ENCODE assay signal across 8 mouse cellular contexts in the genomic region with DNA sequence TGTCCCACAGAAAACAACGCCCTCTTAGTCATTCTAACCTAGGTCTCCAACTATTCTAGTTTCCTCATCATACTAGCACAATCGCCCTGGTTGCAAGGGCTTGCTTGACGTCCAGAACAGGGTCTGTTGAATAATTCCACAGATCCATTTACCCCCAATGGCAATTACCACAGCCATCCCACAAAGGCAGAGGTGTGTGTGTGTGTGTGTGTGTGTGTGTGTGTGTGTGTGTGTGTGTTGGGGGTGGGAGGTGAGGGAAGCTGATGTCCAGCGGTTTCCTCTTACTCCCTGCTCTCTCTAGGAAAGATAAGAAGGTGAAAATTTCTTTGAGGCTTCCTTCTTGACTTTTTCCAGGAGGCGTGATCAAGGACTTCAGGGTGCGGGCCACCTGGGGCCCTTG. TPM values are rescaled to one million over a fixed set of nuclear protein-coding genes. Genes with fewer than 3 reads are reported as not detected.
DNase-seq lines count a peak whose midpoint lies in the region; ATAC-seq lines count a peak whose summit lies in the region.

No protein-coding gene starts in this region.

- no peak overlapping the region for H3K27ac ChIP-seq in kidney, embryonic 14.5 days (ENCODE audit: low read depth, low read length)
- H3K27ac ChIP-seq in embryonic facial prominence, embryonic 10.5 days (replicated peaks), result peak overlapping the region; percentile 80
- no peak overlapping the region for H3K27ac ChIP-seq in hindbrain, embryonic 15.5 days (replicated peaks)
- no peak overlapping the region for H3K27ac ChIP-seq in midbrain, embryonic 14.5 days (replicated peaks; ENCODE audit: low read depth, low read length)

- no peaks in the 10 kb centered on the region for H3K27me3 ChIP-seq in kidney, embryonic 14.5 days (ENCODE audit: control insufficient read depth, insufficient read depth, low read length)
- peaks cover 49% of the 10 kb centered on the region for H3K27me3 ChIP-seq in embryonic facial prominence, embryonic 10.5 days (replicated peaks; ENCODE audit: low read depth, poor library complexity, severe bottlenecking)
- H3K27me3 ChIP-seq in hindbrain, embryonic 15.5 days, result peaks cover 5% of the 10 kb centered on the region
- H3K27me3 ChIP-seq in midbrain, embryonic 14.5 days (ENCODE audit: control insufficient read depth, insufficient read depth, low read length), result peaks cover 14% of the 10 kb centered on the region; the same call in 1 of the 2 replicates

- H3K4me3 ChIP-seq in kidney, embryonic 14.5 days (ENCODE audit: low read length), result peak overlapping the region; percentile 62
- peak overlapping the region; percentile 64 for H3K4me3 ChIP-seq in embryonic facial prominence, embryonic 10.5 days
- peak overlapping the region; percentile 45 for H3K4me3 ChIP-seq in hindbrain, embryonic 15.5 days
- peak overlapping the region; percentile 49 for H3K4me3 ChIP-seq in midbrain, embryonic 14.5 days (replicated peaks; ENCODE audit: low read depth, low read length)

- H3K9ac ChIP-seq in kidney, embryonic 14.5 days (ENCODE audit: low read depth, low read length), result peak overlapping the region; percentile 68; the same call in 1 of the 2 replicates
- peak overlapping the region; percentile 59 for H3K9ac ChIP-seq in hindbrain, embryonic 15.5 days
- peak overlapping the region; percentile 63 for H3K9ac ChIP-seq in midbrain, embryonic 14.5 days (replicated peaks; ENCODE audit: low read length)

- H3K9me3 ChIP-seq in kidney, embryonic 14.5 days (ENCODE audit: control insufficient read depth, low read length), result no peaks in the 10 kb centered on the region
- no peaks in the 10 kb centered on the region for H3K9me3 ChIP-seq in embryonic facial prominence, embryonic 10.5 days
- no peaks in the 10 kb centered on the region for H3K9me3 ChIP-seq in hindbrain, embryonic 15.5 days
- no peaks in the 10 kb centered on the region for H3K9me3 ChIP-seq in midbrain, embryonic 14.5 days (ENCODE audit: control insufficient read depth, low read length)

- peaks cover 3% of the 10 kb centered on the region; the same call in 1 of the 2 replicates for H3K36me3 ChIP-seq in kidney, embryonic 14.5 days (ENCODE audit: control insufficient read depth, insufficient read depth, low read length)
- H3K36me3 ChIP-seq in embryonic facial prominence, embryonic 10.5 days (replicated peaks), result no peaks in the 10 kb centered on the region; the same call in 1 of the 2 replicates
- no peaks in the 10 kb centered on the region for H3K36me3 ChIP-seq in hindbrain, embryonic 15.5 days
- H3K36me3 ChIP-seq in midbrain, embryonic 14.5 days (ENCODE audit: control insufficient read depth, insufficient read depth, low read length), result no peaks in the 10 kb centered on the region

- peaks cover 18% of the 10 kb centered on the region for H3K4me1 ChIP-seq in kidney, embryonic 14.5 days (ENCODE audit: control insufficient read depth, insufficient read depth, low read length)
- H3K4me1 ChIP-seq in embryonic facial prominence, embryonic 10.5 days, result peaks cover 65% of the 10 kb centered on the region
- peaks cover 53% of the 10 kb centered on the region for H3K4me1 ChIP-seq in hindbrain, embryonic 15.5 days (replicated peaks)
- peaks cover 17% of the 10 kb centered on the region for H3K4me1 ChIP-seq in midbrain, embryonic 14.5 days (ENCODE audit: control insufficient read depth, insufficient read depth, low read length)

- no peak for DNase-seq in kidney, postnatal 25 days
- DNase-seq in embryonic facial prominence, embryonic 10.5 days (ENCODE audit: low spot score), result no peak
- DNase-seq in midbrain, embryonic 14.5 days, result no peak
- no peak for DNase-seq in cerebellum, adult 8-10 months
- no peak for DNase-seq in cerebellum, adult 18-20 months
- no peak for DNase-seq in frontal cortex, adult 2 months (ENCODE audit: extremely low spot score in 1 of 2, low spot score in 1 of 2)

- 31% methylated on average over 6 of the region's 6 CpGs for WGBS in kidney, embryonic 14.5 days
- WGBS in embryonic facial prominence, embryonic 10.5 days, result 31% methylated on average over 6 of the region's 6 CpGs
- 37% methylated on average over 6 of the region's 6 CpGs for WGBS in hindbrain, embryonic 15.5 days
- whole genome bisulfite sequencing in midbrain, embryonic 14.5 days, result 40% methylated on average over 6 of the region's 6 CpGs

- ATAC-seq in kidney, embryonic 14.5 days (ENCODE audit: low FRiP score, low TSS enrichment), result 0 out of 2 replicates have a peak, but pooled peaks have one; percentile 1
- ATAC-seq in hindbrain, embryonic 15.5 days (ENCODE audit: low FRiP score, low read depth), result no peak
- ATAC-seq in midbrain, embryonic 14.5 days (ENCODE audit: low FRiP score, low TSS enrichment), result no peak

- H3K4me2 ChIP-seq in kidney, embryonic 14.5 days (replicated peaks; ENCODE audit: low read depth, low read length), result peak overlapping the region; percentile 81
- H3K4me2 ChIP-seq in hindbrain, embryonic 15.5 days, result peak overlapping the region; percentile 79
- peak overlapping the region; percentile 97 for H3K4me2 ChIP-seq in midbrain, embryonic 14.5 days (ENCODE audit: low read length)

RNA-seq across cellular contexts. Expression of gene Timp3, which starts 0.4 kb away (rescaled TPM):
- polyA plus RNA-seq in kidney, embryonic 14.5 days (2014; fragmentation: Nextera tagmentation; extraction: Ambion mirVana), result 31.9 and 60.1 TPM in 2 replicates
- polyA plus RNA-seq in embryonic facial prominence, embryonic 10.5 days (2016; fragmentation: Nextera tagmentation; extraction: Ambion mirVana), result 29.4 and 36.3 TPM in 2 replicates
- polyA plus RNA-seq in hindbrain, embryonic 15.5 days (2015; fragmentation: Nextera tagmentation; extraction: Ambion mirVana), result 42.2 and 47.0 TPM in 2 replicates
- polyA plus RNA-seq in midbrain, embryonic 14.5 days (2014; fragmentation: Nextera tagmentation; extraction: Ambion mirVana), result 13.2 and 23.5 TPM in 2 replicates
- 59.6 and 65.5 TPM in 2 replicates for polyA plus RNA-seq in frontal cortex, adult 2 months (2012; rRNA removed)
